Mouse (Mus musculus) myocyte (in vitro differentiated cells): Measurements from ENCODE around the gene Fcer1g.

Experiments used
- E2F4 ChIP-seq: IDR thresholded peaks from one replicate; pipeline ENCODE4 v1.6.1; 2011; ENCODE audit warnings: mild to moderate bottlenecking, control low read depth, moderate library complexity; ENCODE audit not compliant: insufficient read depth
- POLR2A ChIP-seq: IDR thresholded peaks from one replicate; pipeline ENCODE4 v1.6.1; 2011; ENCODE audit warnings: low read depth, mild to moderate bottlenecking, control low read depth, moderate library complexity; ENCODE audit not compliant: insufficient read length
- USF1 ChIP-seq: IDR thresholded peaks from one replicate; pipeline ENCODE4 v1.6.1; 2011; ENCODE audit warnings: low read depth, mild to moderate bottlenecking, control low read depth, moderate library complexity

DNA sequence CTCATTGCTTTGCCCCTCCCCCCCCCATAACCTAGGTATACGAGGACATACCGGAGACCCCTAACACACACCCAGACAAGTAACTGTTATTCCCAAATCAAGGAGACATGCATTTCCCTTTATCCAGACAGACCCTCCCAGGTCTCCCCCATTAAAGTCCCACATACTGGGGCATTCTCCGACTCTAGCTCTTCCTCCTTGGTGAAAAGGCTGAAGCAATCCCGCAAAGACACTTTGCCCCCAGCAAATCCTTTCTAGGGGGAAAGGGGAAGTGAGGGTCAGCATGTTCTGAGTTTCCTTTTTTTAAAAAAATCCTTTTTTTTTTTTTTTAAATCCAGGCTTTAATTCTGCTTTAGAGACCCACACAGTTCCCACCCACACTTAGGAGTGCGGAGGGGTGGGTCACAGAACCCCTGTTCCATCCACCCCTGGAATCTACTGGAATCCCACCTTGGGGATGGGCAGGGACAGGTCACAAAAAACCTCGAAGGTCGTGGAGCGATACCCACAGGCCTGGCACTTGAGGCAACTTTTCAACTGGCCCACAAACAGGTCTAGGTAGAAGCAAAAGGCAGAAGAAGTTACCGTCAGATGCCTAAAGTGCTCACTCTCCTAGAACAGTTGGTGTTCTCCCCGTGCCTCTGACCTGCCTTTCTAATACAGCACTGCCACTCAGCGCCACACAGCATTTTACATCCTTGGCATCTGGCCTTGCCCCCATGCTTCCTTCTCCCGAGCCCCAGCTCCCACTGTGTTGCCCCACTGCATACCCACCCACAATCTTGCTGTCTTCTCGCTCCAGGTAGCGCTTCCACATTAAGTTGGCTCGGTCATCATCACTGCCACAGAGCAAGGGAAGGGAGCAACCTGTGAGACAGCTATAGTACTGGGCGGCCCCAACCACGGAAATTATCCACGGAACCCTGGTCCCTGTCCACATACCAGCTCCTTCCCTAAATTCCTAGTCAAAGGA lies 49.3 kb upstream of the Fcer1g start:
- TF ChIP-seq USF1 (no peak), E2F4 (no peak), POLR2A (no peak)
